Mouse (Mus musculus) ovary, postnatal 36 days (tissue): Measurements from ENCODE around the gene Phc3.

Experiments used
- DNase-seq: peaks from one replicate; pipeline ENCODE4 v3.0.0; 2022; ENCODE audit warnings: low spot score, mixed read lengths

The Phc3 gene

GRCm38 (mm10) chr3:30969104-30969581, at the start of gene Phc3:
Gene Phc3 (minus strand): TSS chr3:30969415.
- peak; percentile 90 for DNase-seq

GRCm38 (mm10) chr3:31017652-31018051, 48.4 kb upstream of the Phc3 start:
- no peak for DNase-seq

- DNase-seq, result no peak
Observed at GRCm38 (mm10) chr3:31016594-31017196, 47.5 kb upstream of the Phc3 start.

- DNase-seq, result no peak
Observed at GRCm38 (mm10) chr3:31015682-31016443, 46.6 kb upstream of the Phc3 start.

- DNase-seq, result no peak
Observed at GRCm38 (mm10) chr3:31014374-31014773, 45.2 kb upstream of the Phc3 start.

- no peak for DNase-seq
Observed at GRCm38 (mm10) chr3:31004320-31005209, 35.4 kb upstream of the Phc3 start.

GRCm38 (mm10) chr3:31001048-31001676, 31.9 kb upstream of the Phc3 start:
- DNase-seq, result no peak

- DNase-seq, result no peak
Observed at GRCm38 (mm10) chr3:31000018-31000407, 30.8 kb upstream of the Phc3 start.

- DNase-seq, result no peak
Observed at GRCm38 (mm10) chr3:30999401-31000017, 30.3 kb upstream of the Phc3 start.

- no peak for DNase-seq
Observed at GRCm38 (mm10) chr3:30996688-30997014, 27.4 kb upstream of the Phc3 start.

GRCm38 (mm10) chr3:30995899-30996687, 26.9 kb upstream of the Phc3 start:
- DNase-seq, result no peak

GRCm38 (mm10) chr3:30995283-30995898, 26.2 kb upstream of the Phc3 start, which contains the start of gene Prkci:
Gene Prkci (plus strand): TSS chr3:30995747.
- DNase-seq, result peak; percentile 95

- DNase-seq, result no peak
Observed at GRCm38 (mm10) chr3:30994859-30995258, 25.6 kb upstream of the Phc3 start.

- no peak for DNase-seq
Observed at GRCm38 (mm10) chr3:30993066-30993573, 23.9 kb upstream of the Phc3 start.

GRCm38 (mm10) chr3:30992161-30992560, 22.9 kb upstream of the Phc3 start:
- DNase-seq, result no peak

- no peak for DNase-seq
Observed at GRCm38 (mm10) chr3:30987396-30988318, 18.4 kb upstream of the Phc3 start.

- no peak for DNase-seq
Observed at GRCm38 (mm10) chr3:30982924-30983536, 13.8 kb upstream of the Phc3 start.

- DNase-seq, result no peak
Observed at GRCm38 (mm10) chr3:30981616-30982380, 12.6 kb upstream of the Phc3 start.
